Comparison of ENCODE assay signal across 11 mouse cellular contexts in the genomic region with DNA sequence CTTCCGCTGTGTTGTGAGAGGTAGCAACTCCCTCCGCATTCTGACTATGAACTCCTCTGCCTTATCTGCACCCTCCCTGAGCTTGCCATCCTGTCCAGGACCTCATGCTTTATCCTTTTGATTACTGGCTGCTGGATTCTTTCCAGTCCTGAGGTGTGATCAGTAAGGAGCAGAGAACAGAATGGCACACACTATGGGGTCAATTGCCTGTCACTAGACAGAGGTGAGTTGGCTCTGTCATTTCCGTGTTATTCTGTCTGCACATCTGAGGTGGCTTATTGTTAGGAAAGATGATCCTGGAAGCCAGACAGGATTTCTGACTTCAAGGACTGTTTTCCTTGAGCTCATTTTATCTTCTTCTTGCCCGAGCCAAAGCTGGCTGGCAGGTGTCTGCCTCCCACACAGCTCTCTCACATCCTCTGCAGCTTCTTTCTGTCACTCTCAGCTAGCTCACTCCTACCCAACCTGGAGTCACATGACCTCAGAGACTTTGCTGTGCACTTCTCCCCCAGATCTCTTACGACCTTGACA. TPM values are rescaled to one million over a fixed set of nuclear protein-coding genes. Genes with fewer than 3 reads are reported as not detected.
A peak's percentile ranks its signal among the peaks of the same experiment; 100 is the strongest.
DNase-seq lines count a peak whose midpoint lies in the region; TF ChIP-seq lines count a peak whose summit lies in the region.
"Had no signal": no experiment of that assay in that cellular context is flagged by ENCODE, and none has a peak within 500 bp of the region (broad histone marks: within the 10 kb centered on the region; RNA-seq: fewer than 3 reads in every experiment).

No protein-coding gene starts in this region.

- no peaks in the 10 kb centered on the region for H3K27me3 ChIP-seq in thymus, adult 2 months (ENCODE audit: control insufficient read depth, insufficient read depth, low read length)

- TF ChIP-seq CTCF in thymus, adult 2 months (IDR thresholded peaks at IDR 0.05; ENCODE audit: borderline replicate concordance, control insufficient read depth, extremely low read depth, insufficient read depth, low read length, poor library complexity): no peak
- no peak for TF ChIP-seq CTCF in lung, adult 2 months (IDR thresholded peaks at IDR 0.05; ENCODE audit: insufficient read depth, low read length)

- no peak for TF ChIP-seq POLR2A in thymus, adult 2 months (IDR thresholded peaks at IDR 0.05; ENCODE audit: control insufficient read depth, extremely low read depth, insufficient read depth, low read length, poor library complexity)
- no peak for TF ChIP-seq POLR2A in lung, adult 2 months (IDR thresholded peaks at IDR 0.05; ENCODE audit: borderline replicate concordance, extremely low read depth, low read depth, low read length)

- WGBS in thymus, adult 2 months: 64% methylated on average over 5 of the region's 5 CpGs
- WGBS in lung, adult 2 months: 56% methylated on average over 5 of the region's 5 CpGs

- intact Hi-C loops in left cerebral cortex, postnatal 4 days (cut with DNase I): loop anchor here (10.0 kb wide), 1 partner anchor 124 kb away; no protein-coding TSS in a partner anchor
- intact Hi-C loops in left cerebral cortex, postnatal 14 days (cut with DNase I): no loop called here

- peak; percentile 60 to 72 for DNase-seq in left cerebral cortex, adult 18-20 months (ENCODE audit: low spot score in 2 of 2)
- no peak for DNase-seq in left cerebral cortex, postnatal 4 days
- DNase-seq in brain, adult 2 months (ENCODE audit: low read depth, low spot score): peak; percentile 92
- peak; percentile 66 to 74 for DNase-seq in left cerebral cortex, postnatal 14 days (ENCODE audit: low spot score in 2 of 2)
- peak; percentile 34 for DNase-seq in thymus, adult 2 months
- DNase-seq in layer of hippocampus, postnatal 10 days (ENCODE audit: low spot score in 2 of 2): no peak
- no peak for DNase-seq in lung, adult 2 months
- no peak for DNase-seq in kidney, postnatal 10 days
- DNase-seq: cerebellum, postnatal 25 days; heart, adult 11 months had no signal

- no peak overlapping the region for H3K27ac ChIP-seq in thymus, adult 2 months (ENCODE audit: control insufficient read depth, insufficient read depth, low read length)

- no peak overlapping the region for H3K4me3 ChIP-seq in thymus, adult 2 months (ENCODE audit: control insufficient read depth, insufficient read depth, low read length)
- no peak overlapping the region for H3K4me3 ChIP-seq in lung, adult 2 months (replicated peaks; ENCODE audit: extremely low read depth, low read depth, low read length)
- H3K4me3 ChIP-seq: erythroblast, embryonic 14.5 days had no signal

- no peaks in the 10 kb centered on the region for H3K36me3 ChIP-seq in thymus, adult 2 months (ENCODE audit: control insufficient read depth, insufficient read depth, low read length)

- H3K4me1 ChIP-seq in thymus, adult 2 months (replicated peaks; ENCODE audit: control insufficient read depth, insufficient read depth, low read length): peaks cover 6% of the 10 kb centered on the region
- peaks cover 4% of the 10 kb centered on the region; the same call in 1 of the 2 replicates for H3K4me1 ChIP-seq in lung, adult 2 months (ENCODE audit: control insufficient read depth, insufficient read depth, low read length)

RNA-seq across cellular contexts. Expression of a gene that starts 3.7 kb away (rescaled TPM):
- total RNA-seq in left cerebral cortex, adult 18-20 months (2021): 100 to 1,000 TPM; 124 to 136 TPM
- total RNA-seq in left cerebral cortex, postnatal 4 days (2021): 10 to 100 TPM; 64.4 to 67.3 TPM
- 10 to 100 TPM; 80.5 to 87.0 TPM for total RNA-seq in left cerebral cortex, postnatal 14 days (2021)
- 60.7 and 60.8 TPM in 2 replicates for polyA plus RNA-seq in thymus, adult 2 months (2012; rRNA removed)
- 100 to 1,000 TPM in 1 of 2 experiments, 10 to 100 TPM in 1; 93.5 to 122 TPM for total RNA-seq in layer of hippocampus, postnatal 10 days (2021)
- 23.4 and 27.9 TPM in 2 replicates for polyA plus RNA-seq in lung, adult 2 months (2012; rRNA removed)

Comparison
In these comparisons a context has a peak if more than half of its experiments do, and no peak if none do; other contexts are left out.
1. DNase-seq: peak in left cerebral cortex, adult 18-20 months (2 of 2), brain, adult 2 months (single experiment), left cerebral cortex, postnatal 14 days (2 of 2) and thymus, adult 2 months (single experiment); none in left cerebral cortex, postnatal 4 days (single experiment), layer of hippocampus, postnatal 10 days (0 of 2), lung, adult 2 months (single experiment) and kidney, postnatal 10 days (single experiment).